Mouse (Mus musculus) heart, postnatal 0 days (tissue): Measurements from ENCODE around the gene Nr2f2.

Source experiments
- CTCF ChIP-seq: IDR thresholded peaks from 2 replicates; pipeline ENCODE4 v1.5.1; 2016; ENCODE audit warnings: antibody characterized with exemption, control low read depth, low read depth
- EP300 ChIP-seq: IDR thresholded peaks from 2 replicates; pipeline ENCODE4 v1.6.1; 2016; ENCODE audit warnings: antibody characterized with exemption, low read depth

DNA sequence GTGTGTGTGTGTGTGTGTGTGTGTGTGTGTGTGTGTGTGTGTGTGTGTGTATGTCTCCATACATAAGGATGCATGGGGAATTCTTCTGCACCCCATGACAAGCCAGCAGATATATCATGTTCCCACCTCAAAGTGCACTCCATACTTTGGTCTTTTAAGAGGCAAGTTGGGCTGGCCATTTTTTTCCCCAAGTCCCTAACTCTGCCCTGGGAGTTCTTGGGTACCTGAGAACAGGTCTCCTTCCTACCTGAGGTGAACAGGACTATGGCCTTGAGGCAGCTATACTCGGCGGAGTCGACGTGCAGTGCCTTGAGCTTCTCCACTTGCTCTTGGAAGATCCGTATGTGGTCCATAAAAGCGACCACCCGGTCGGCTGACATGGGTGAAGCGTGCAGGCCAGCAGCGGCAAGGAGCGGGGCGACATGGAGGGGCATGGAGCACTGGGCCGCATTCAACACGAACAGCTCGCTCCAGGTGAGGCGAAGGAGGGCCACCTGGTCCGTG, 9.0 kb downstream of the Nr2f2 start:
- TF ChIP-seq EP300 (no peak), CTCF (no peak)
